Mouse (Mus musculus) kidney, embryonic 16.5 days (tissue): ENCODE data around the gene Pigq. TPM values are rescaled to one million over a fixed set of nuclear protein-coding genes. Genes with fewer than 3 reads are reported as not detected.

Experiments used
- ATAC-seq: fragments of 200-750 bp; cut with Nextera tagmentation; 2 replicates; pipeline ENCODE4 v1.8.0; 2017; ENCODE audit warnings: moderate TSS enrichment; ENCODE audit not compliant: low FRiP score, low TSS enrichment
- H3K27ac ChIP-seq: fragments of 300-500 bp; sonication (generic); 2 replicates; pipeline ENCODE4 v1.5.1; 2014; ENCODE audit warnings: low read length
- H3K27me3 ChIP-seq: fragments of 300-500 bp; sonication (generic); 2 replicates; pipeline ENCODE4 v1.6.1; 2014; ENCODE audit warnings: low read length, control low read depth, mixed read lengths; ENCODE audit not compliant: insufficient read depth
- H3K36me3 ChIP-seq: fragments of 300-500 bp; sonication (generic); 2 replicates; pipeline ENCODE4 v1.6.1; 2014; ENCODE audit warnings: low read length, control low read depth, mixed read lengths; ENCODE audit not compliant: insufficient read depth
- H3K4me1 ChIP-seq: fragments of 300-500 bp; sonication (generic); 2 replicates; pipeline ENCODE4 v1.6.1; 2014; ENCODE audit warnings: low read length, control low read depth, mixed read lengths; ENCODE audit not compliant: insufficient read depth
- H3K4me2 ChIP-seq: fragments of 300-500 bp; sonication (generic); replicated peaks from 2 replicates; pipeline ENCODE4 v1.6.1; 2014; ENCODE audit warnings: low read depth, low read length
- H3K4me3 ChIP-seq: fragments of 300-500 bp; sonication (generic); 2 replicates; pipeline ENCODE4 v1.5.1; 2014; ENCODE audit warnings: mild to moderate bottlenecking, low read length
- H3K9ac ChIP-seq: fragments of 300-500 bp; sonication (generic); replicated peaks from 2 replicates; pipeline ENCODE4 v1.6.1; 2014; ENCODE audit warnings: low read length
- H3K9me3 ChIP-seq: fragments of 300-500 bp; sonication (generic); 2 replicates; pipeline ENCODE4 v1.6.1; 2016; ENCODE audit warnings: low read length, control low read depth
- WGBS: fragments of 180-500 bp; shearing (Covaris S2); extraction: QIAGEN DNeasy Blood & Tissue Kit; methylation state at CpG from one replicate; pipeline ENCODE4 v1.1.7; 2014; 5-methylcytosine and 5-hydroxymethylcytosine counted together
- polyA plus RNA-seq: library from polyadenylated mRNA; unstranded; fragments of >200 nt; fragmentation: Nextera tagmentation; extraction: Ambion mirVana; gene quantifications from 2 replicates; pipeline ENCODE4 v1.2.1, GENCODE M21; 2015

Pigq gene
- polyA plus RNA-seq, 1 experiment from 2014 or later: 85.8 TPM

DNA sequence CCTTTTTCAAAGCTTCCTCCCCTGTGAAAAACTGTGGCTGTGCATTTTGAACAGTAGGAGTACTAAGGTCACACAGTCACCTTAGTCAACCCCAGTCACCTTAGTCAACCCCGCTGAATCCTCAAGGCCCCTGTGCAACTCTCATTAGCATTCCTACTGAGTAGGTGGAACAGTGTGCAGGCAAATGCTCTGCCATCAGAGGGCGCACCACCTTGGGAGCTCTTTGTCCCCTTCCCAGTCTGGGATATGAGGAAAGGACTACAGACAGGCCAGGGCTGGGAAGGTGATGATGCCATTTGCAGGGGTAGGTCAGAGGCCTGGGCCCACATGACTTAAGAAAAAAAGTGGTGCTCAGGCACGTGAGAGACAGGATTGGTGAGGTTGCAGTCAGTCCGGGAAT is 65.5 kb downstream of the Pigq start:
- no peaks in the 10 kb centered on the region for H3K27me3 ChIP-seq
- H3K36me3 ChIP-seq: peaks cover 31% of the 10 kb centered on the region

GRCm38 (mm10) chr17:25878611-25879180 is 66.0 kb downstream of the Pigq start:
- ATAC-seq: no peak
- Histone ChIP-seq H3K36me3 (peaks cover 27% of the 10 kb centered on the region), H3K4me2 (no peak overlapping the region), H3K27me3 (no peaks in the 10 kb centered on the region), H3K4me1 (peaks cover 46% of the 10 kb centered on the region), H3K9me3 (no peaks in the 10 kb centered on the region), H3K4me3 (no peak overlapping the region), H3K9ac (no peak overlapping the region), H3K27ac (no peak overlapping the region)
- 90% methylated on average over 19 of the region's 19 CpGs for WGBS

More for the DNA sequence above, 65.5 kb downstream of the Pigq start:
- 61% methylated on average over 4 of the region's 4 CpGs for WGBS
- H3K4me2 ChIP-seq: no peak overlapping the region
- H3K4me3 ChIP-seq: no peak overlapping the region
- no peak for ATAC-seq
- peaks cover 40% of the 10 kb centered on the region for H3K4me1 ChIP-seq
- H3K9ac ChIP-seq: no peak overlapping the region
- no peaks in the 10 kb centered on the region for H3K9me3 ChIP-seq
- H3K27ac ChIP-seq: no peak overlapping the region

DNA sequence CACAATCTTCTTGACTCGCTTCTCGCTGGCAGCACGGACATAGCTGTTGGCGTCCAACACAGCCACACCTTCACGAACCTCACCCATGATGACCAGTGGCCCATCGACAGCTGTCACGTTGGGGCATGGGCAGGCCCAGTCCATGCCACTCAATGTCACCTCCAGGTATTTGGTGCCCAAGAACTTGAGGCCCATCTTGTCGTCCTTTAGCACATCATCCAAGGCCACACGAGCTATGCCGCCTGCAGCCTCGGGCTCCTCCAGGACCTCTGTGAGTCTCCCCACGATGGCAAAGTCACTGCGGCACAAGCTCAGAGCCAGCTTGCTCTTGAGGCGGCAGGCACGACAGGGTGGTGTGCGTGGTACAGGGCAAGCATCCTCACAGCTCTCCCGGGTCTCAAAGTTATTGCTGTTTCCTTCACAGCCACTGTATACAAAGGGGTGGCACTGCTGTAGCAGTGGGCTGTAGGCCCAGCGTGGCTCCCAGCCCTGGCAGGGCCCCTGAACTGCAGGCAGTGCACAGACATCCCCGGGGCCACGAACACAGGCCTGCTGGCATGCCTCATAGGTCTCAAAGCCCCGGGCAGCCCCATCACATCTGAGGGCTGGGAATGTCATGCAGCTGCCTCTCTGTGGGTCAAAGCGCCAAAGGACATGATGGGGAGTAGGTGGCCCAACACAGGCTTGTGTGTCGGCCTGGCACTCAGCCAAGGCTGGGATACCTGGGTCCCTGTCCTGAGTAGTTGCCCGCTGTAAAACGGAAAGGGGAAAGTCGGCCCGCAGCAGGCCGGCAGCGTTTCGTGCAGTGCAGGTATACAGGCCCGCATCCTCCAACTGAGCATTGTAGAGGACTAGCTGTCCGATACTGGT is 66.8 kb downstream of the Pigq start:
- 90% methylated on average over 32 of the region's 32 CpGs for WGBS
- H3K4me1 ChIP-seq: peaks cover 46% of the 10 kb centered on the region

GRCm38 (mm10) chr17:25877025-25877424 is 67.7 kb downstream of the Pigq start:
- no peak overlapping the region for H3K4me3 ChIP-seq
- no peaks in the 10 kb centered on the region for H3K27me3 ChIP-seq
- WGBS: 87% methylated on average over 3 of the region's 3 CpGs
- H3K4me1 ChIP-seq: peaks cover 46% of the 10 kb centered on the region
- ATAC-seq: no peak
- H3K27ac ChIP-seq: no peak overlapping the region
- no peak overlapping the region for H3K4me2 ChIP-seq
- H3K9me3 ChIP-seq: no peaks in the 10 kb centered on the region
- no peak overlapping the region for H3K9ac ChIP-seq
- peaks cover 13% of the 10 kb centered on the region for H3K36me3 ChIP-seq

More for the DNA sequence above, 66.8 kb downstream of the Pigq start:
- H3K4me3 ChIP-seq: no peak overlapping the region
- H3K4me2 ChIP-seq: no peak overlapping the region
- H3K27me3 ChIP-seq: no peaks in the 10 kb centered on the region
- H3K27ac ChIP-seq: no peak overlapping the region
- no peak for ATAC-seq
- H3K9ac ChIP-seq: no peak overlapping the region
- no peaks in the 10 kb centered on the region for H3K9me3 ChIP-seq
- peaks cover 19% of the 10 kb centered on the region for H3K36me3 ChIP-seq

Other genes with a start within 250 kb of the Pigq start
- gene Gng13, start 227.8 kb downstream of the Pigq start, polyA plus RNA-seq: 0.40 and 1.2 TPM in 2 replicates
- gene Chtf18, start 217.5 kb downstream of the Pigq start, polyA plus RNA-seq: 38.1 and 41.2 TPM in 2 replicates
- gene Rpusd1, start 217.3 kb downstream of the Pigq start, polyA plus RNA-seq: 26.2 and 26.8 TPM in 2 replicates
- not detected in 2 replicates for gene Mslnl, start 208.9 kb downstream of the Pigq start, polyA plus RNA-seq
- gene Msln, start 190.6 kb downstream of the Pigq start, polyA plus RNA-seq: 6.9 and 7.8 TPM in 2 replicates
- 37.9 and 39.2 TPM in 2 replicates for gene Narfl, start 171.2 kb downstream of the Pigq start, polyA plus RNA-seq
- 79.8 and 83.7 TPM in 2 replicates for gene Haghl, start 159.3 kb downstream of the Pigq start, polyA plus RNA-seq
- 0.16 and 0.46 TPM in 2 replicates for gene Ccdc78, start 158.4 kb downstream of the Pigq start, polyA plus RNA-seq
- 105 and 109 TPM in 2 replicates for gene Fam173a, start 152.0 kb downstream of the Pigq start, polyA plus RNA-seq
- 0.40 and 0.57 TPM in 2 replicates for gene AC134908.4, start 149.3 kb downstream of the Pigq start, polyA plus RNA-seq
- gene Metrn, start 147.8 kb downstream of the Pigq start, polyA plus RNA-seq: 56.8 and 57.1 TPM in 2 replicates
- 1.4 and 2.0 TPM in 2 replicates for gene Fbxl16, start 135.9 kb downstream of the Pigq start, polyA plus RNA-seq
- gene Wdr24, start 121.3 kb downstream of the Pigq start, polyA plus RNA-seq: 33.1 and 35.3 TPM in 2 replicates
- gene Jmjd8, start 116.1 kb downstream of the Pigq start, polyA plus RNA-seq: 72.3 and 73.0 TPM in 2 replicates
- gene Stub1, start 111.5 kb downstream of the Pigq start, polyA plus RNA-seq: 387 and 393 TPM in 2 replicates
- 3.3 and 4.0 TPM in 2 replicates for gene Rhbdl1, start 107.6 kb downstream of the Pigq start, polyA plus RNA-seq
- gene Gm20683, start 103.2 kb downstream of the Pigq start, polyA plus RNA-seq: 4.0 and 4.3 TPM in 2 replicates
- 29.3 and 32.5 TPM in 2 replicates for gene Rhot2, start 100.1 kb downstream of the Pigq start, polyA plus RNA-seq
- gene Wdr90, start 83.4 kb downstream of the Pigq start, polyA plus RNA-seq: 33.1 and 33.5 TPM in 2 replicates
- gene Mcrip2, start 76.2 kb downstream of the Pigq start, polyA plus RNA-seq: 72.9 and 79.2 TPM in 2 replicates
- gene Mettl26, start 69.9 kb downstream of the Pigq start, polyA plus RNA-seq: 100 and 102 TPM in 2 replicates
- 0.71 and 1.0 TPM in 2 replicates for gene Wfikkn1, start 64.1 kb downstream of the Pigq start, polyA plus RNA-seq
- 33.5 and 33.7 TPM in 2 replicates for gene Rab40c, start 25.2 kb downstream of the Pigq start, polyA plus RNA-seq
- 1.8 and 3.7 TPM in 2 replicates for gene Nhlrc4, start within 50 bp of the Pigq start, polyA plus RNA-seq
- gene A930017K11Rik, start 7.6 kb upstream of the Pigq start, polyA plus RNA-seq: 8.1 and 9.5 TPM in 2 replicates
- 26.0 and 30.7 TPM in 2 replicates for gene Capn15, start 40.9 kb upstream of the Pigq start, polyA plus RNA-seq
- gene Rab11fip3, start 124.6 kb upstream of the Pigq start, polyA plus RNA-seq: 30.7 and 41.0 TPM in 2 replicates
- gene Decr2, start 145.4 kb upstream of the Pigq start, polyA plus RNA-seq: 46.9 and 52.3 TPM in 2 replicates
- gene Nme4, start 150.7 kb upstream of the Pigq start, polyA plus RNA-seq: 103 and 112 TPM in 2 replicates
- 6.5 and 7.1 TPM in 2 replicates for gene Tmem8, start 168.4 kb upstream of the Pigq start, polyA plus RNA-seq
- gene Mrpl28, start 178.6 kb upstream of the Pigq start, polyA plus RNA-seq: 216 and 238 TPM in 2 replicates
- gene Axin1, start 193.8 kb upstream of the Pigq start, polyA plus RNA-seq: 8.3 and 11.7 TPM in 2 replicates